Mouse (Mus musculus) midbrain, embryonic 14.5 days (tissue): Measurements from ENCODE around the gene Aes. TPM values are rescaled to one million over a fixed set of nuclear protein-coding genes. Genes with fewer than 3 reads are reported as not detected.

Source experiments
- ATAC-seq: fragments of 200-750 bp; cut with Nextera tagmentation; 2 replicates; pipeline ENCODE4 v1.8.0; 2017; ENCODE audit warnings: moderate number of reproducible peaks, moderate library complexity; ENCODE audit not compliant: low FRiP score, low TSS enrichment
- DNase-seq: peaks from one replicate; pipeline ENCODE4 v3.0.0-alpha.2; 2015
- H3K27ac ChIP-seq: fragments of 300-500 bp; sonication (generic); replicated peaks from 2 replicates; pipeline ENCODE4 v1.5.1; 2014; ENCODE audit warnings: mild to moderate bottlenecking, low read depth, low read length, moderate library complexity
- H3K27me3 ChIP-seq: fragments of 300-500 bp; sonication (generic); 2 replicates; pipeline ENCODE4 v1.6.1; 2014; ENCODE audit warnings: low read length, control low read depth, mixed read lengths; ENCODE audit not compliant: control insufficient read depth, insufficient read depth
- H3K36me3 ChIP-seq: fragments of 300-500 bp; sonication (generic); 2 replicates; pipeline ENCODE4 v1.6.1; 2014; ENCODE audit warnings: low read length, control low read depth; ENCODE audit not compliant: control insufficient read depth, insufficient read depth
- H3K4me1 ChIP-seq: fragments of 300-500 bp; sonication (generic); 2 replicates; pipeline ENCODE4 v1.6.1; 2014; ENCODE audit warnings: mild to moderate bottlenecking, antibody characterized with exemption, low read length, control low read depth; ENCODE audit not compliant: control insufficient read depth, insufficient read depth
- H3K4me2 ChIP-seq: fragments of 300-500 bp; sonication (generic); 2 replicates; pipeline ENCODE4 v1.6.1; 2014; ENCODE audit warnings: mild to moderate bottlenecking, low read length, moderate library complexity
- H3K4me3 ChIP-seq: fragments of 300-500 bp; sonication (generic); replicated peaks from 2 replicates; pipeline ENCODE4 v1.5.1; 2014; ENCODE audit warnings: low read depth, low read length
- H3K9ac ChIP-seq: fragments of 300-500 bp; sonication (generic); replicated peaks from 2 replicates; pipeline ENCODE4 v1.6.1; 2014; ENCODE audit warnings: mild to moderate bottlenecking, low read length, moderate library complexity
- H3K9me3 ChIP-seq: fragments of 300-500 bp; sonication (generic); 2 replicates; pipeline ENCODE4 v1.6.1; 2016; ENCODE audit warnings: low read length, control low read depth, mixed read lengths; ENCODE audit not compliant: control insufficient read depth
- WGBS: fragments of 180-500 bp; shearing (Covaris S2); extraction: QIAGEN DNeasy Blood & Tissue Kit; methylation state at CpG from one replicate; pipeline ENCODE4 v1.1.7; 2014; 5-methylcytosine and 5-hydroxymethylcytosine counted together
- polyA plus RNA-seq: library from polyadenylated mRNA; unstranded; fragments of >200 nt; fragmentation: Nextera tagmentation; extraction: Ambion mirVana; gene quantifications from 2 replicates; pipeline ENCODE4 v1.2.1, GENCODE M21; 2014

Gene Aes
- polyA plus RNA-seq, result 485 and 707 TPM in 2 replicates

DNA sequence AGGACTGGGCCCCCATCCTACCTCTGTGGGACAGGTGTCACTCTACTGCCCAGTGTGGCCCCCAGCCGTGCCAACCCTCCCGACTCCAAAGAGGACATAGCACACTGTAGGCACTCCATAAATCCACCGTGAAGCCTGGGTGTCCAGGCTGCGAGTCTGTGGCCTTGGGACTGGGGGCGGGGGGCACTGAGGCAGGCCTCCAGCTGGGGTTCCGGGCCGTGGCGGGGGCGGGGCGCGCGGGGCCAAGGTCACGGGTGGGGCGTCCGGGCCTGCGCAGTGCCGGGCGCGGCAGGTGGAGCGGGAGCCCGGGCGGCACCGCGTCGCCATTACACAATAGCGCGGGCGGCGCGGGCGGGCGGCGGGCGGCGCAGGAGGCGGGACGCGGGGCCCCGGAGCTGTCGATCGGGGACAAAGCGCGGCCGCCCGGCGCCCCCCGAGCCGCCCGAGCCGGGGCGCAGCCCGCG is at the start of gene Aes:
Gene Aes (plus strand): TSS at position 326 of the 464 bp plus-strand sequence.
- peak within 1 kb of the TSS; percentile 87 for H3K4me3 ChIP-seq
- H3K27me3 ChIP-seq, result no peaks in the 10 kb centered on the region
- ATAC-seq (peak; percentile 66), DNase-seq (peak; percentile 80)
- peak within 1 kb of the TSS; percentile 99 for H3K9ac ChIP-seq
- no peaks in the 10 kb centered on the region for H3K9me3 ChIP-seq
- peaks cover 26% of the 10 kb centered on the region for H3K4me1 ChIP-seq
- 0% methylated on average over 44 of the region's 53 CpGs for WGBS
- H3K27ac ChIP-seq, result peak within 1 kb of the TSS; percentile 89
- peak within 1 kb of the TSS; percentile 81 for H3K4me2 ChIP-seq
- peaks cover 17% of the 10 kb centered on the region for H3K36me3 ChIP-seq

DNA sequence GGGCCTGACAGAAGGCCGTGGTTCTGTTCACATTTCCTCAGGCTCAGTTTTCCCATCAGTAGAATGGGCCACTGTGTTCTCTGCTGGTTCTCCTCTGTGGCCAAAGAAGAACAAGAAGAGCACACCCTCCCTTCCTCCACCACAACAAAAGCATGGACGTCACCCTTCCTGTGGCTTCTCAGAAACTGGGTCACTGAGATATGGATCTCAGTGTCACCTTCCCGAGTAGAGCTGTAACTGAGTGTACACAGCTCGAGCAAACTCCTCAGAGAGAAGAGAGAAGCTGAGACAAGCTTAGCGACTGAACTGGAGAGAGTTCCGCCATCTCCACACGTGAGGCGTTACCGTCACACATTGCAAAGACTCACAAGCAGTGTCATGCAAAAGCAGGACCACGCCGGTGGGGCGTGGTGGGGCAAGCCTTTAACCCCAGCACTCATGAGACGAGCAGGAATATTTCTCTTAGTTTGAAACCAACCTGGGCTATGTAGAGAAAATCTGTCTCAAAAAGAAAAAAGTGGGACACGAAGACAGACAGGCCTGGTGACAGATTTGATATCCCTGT is 49.0 kb upstream of the Aes start:
- no peak for ATAC-seq
- no peak for DNase-seq
- no peak overlapping the region for H3K27ac ChIP-seq
- H3K4me2 ChIP-seq, result no peak overlapping the region
- 80% methylated on average over 14 of the region's 14 CpGs for WGBS
- H3K4me1 ChIP-seq, result no peaks in the 10 kb centered on the region
- H3K9me3 ChIP-seq, result no peaks in the 10 kb centered on the region
- H3K4me3 ChIP-seq, result no peak overlapping the region
- H3K9ac ChIP-seq, result no peak overlapping the region
- no peaks in the 10 kb centered on the region for H3K27me3 ChIP-seq
- H3K36me3 ChIP-seq, result no peaks in the 10 kb centered on the region

GRCm38 (mm10) chr10:81513798-81514197 is 45.5 kb upstream of the Aes start:
- Histone ChIP-seq H3K9ac (no peak overlapping the region), H3K4me1 (no peaks in the 10 kb centered on the region), H3K4me3 (no peak overlapping the region), H3K9me3 (no peaks in the 10 kb centered on the region), H3K4me2 (no peak overlapping the region), H3K36me3 (no peaks in the 10 kb centered on the region), H3K27ac (no peak overlapping the region), H3K27me3 (no peaks in the 10 kb centered on the region)
- DNase-seq, result no peak
- WGBS, result 82% methylated on average over 5 of the region's 5 CpGs
- no peak for ATAC-seq

GRCm38 (mm10) chr10:81517227-81517626 is 42.1 kb upstream of the Aes start:
- no peak for DNase-seq
- ATAC-seq, result no peak
- H3K9me3 ChIP-seq, result no peaks in the 10 kb centered on the region
- no peak overlapping the region for H3K4me2 ChIP-seq
- H3K36me3 ChIP-seq, result no peaks in the 10 kb centered on the region
- no peak overlapping the region for H3K9ac ChIP-seq
- H3K4me3 ChIP-seq, result no peak overlapping the region
- H3K27me3 ChIP-seq, result no peaks in the 10 kb centered on the region
- no peaks in the 10 kb centered on the region for H3K4me1 ChIP-seq
- no peak overlapping the region for H3K27ac ChIP-seq
- WGBS, result 84% methylated on average over 8 of the region's 8 CpGs

GRCm38 (mm10) chr10:81518546-81518945 is 40.7 kb upstream of the Aes start:
- DNase-seq (peak; percentile 79), ATAC-seq (no peak)
- H3K9me3 ChIP-seq, result no peaks in the 10 kb centered on the region
- H3K4me2 ChIP-seq, result no peak overlapping the region
- no peaks in the 10 kb centered on the region for H3K36me3 ChIP-seq
- H3K27me3 ChIP-seq, result no peaks in the 10 kb centered on the region
- no peak overlapping the region for H3K9ac ChIP-seq
- H3K27ac ChIP-seq, result no peak overlapping the region
- H3K4me3 ChIP-seq, result no peak overlapping the region
- H3K4me1 ChIP-seq, result no peaks in the 10 kb centered on the region
- WGBS, result 12% methylated on average over 4 of the region's 4 CpGs

DNA sequence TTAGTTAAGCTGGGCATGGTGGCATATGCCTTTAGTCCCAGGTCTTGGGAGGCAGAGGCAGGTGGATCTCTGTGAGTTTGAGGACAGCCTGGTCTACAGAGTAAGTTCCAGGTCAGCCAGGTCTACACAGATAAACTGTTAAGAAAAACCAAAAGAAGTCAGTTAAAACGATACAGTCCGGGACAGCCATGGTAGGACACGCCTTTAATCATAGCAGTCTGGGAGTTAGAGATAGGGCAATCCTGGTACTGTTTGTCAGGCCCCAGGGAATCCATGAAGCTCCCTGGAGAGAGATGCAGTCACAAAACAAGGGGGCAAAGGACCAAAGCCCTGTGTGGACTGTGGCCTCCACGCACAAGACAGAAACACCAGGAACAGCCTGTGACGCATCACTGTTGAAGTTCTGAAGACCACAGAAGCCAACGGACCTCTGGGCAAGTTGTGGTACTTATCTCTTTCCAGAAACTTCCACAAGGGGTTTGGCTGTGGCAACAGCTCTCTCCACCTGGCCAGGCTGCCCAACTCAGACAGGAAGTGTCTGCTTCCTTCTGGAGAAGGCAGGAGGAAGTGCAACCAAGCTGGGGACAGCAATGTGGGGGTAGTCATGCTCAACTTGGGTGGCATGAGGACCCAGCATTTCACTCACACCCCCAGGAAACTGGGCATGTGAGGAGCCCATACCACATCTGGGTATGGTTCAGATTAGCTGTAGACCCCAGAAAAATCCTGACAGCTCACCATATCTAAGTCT is 39.9 kb upstream of the Aes start:
- no peaks in the 10 kb centered on the region for H3K9me3 ChIP-seq
- no peaks in the 10 kb centered on the region for H3K36me3 ChIP-seq
- DNase-seq, result no peak
- ATAC-seq, result no peak
- WGBS, result 92% methylated on average over 6 of the region's 6 CpGs
- no peak overlapping the region for H3K4me3 ChIP-seq
- no peak overlapping the region for H3K9ac ChIP-seq
- no peak overlapping the region for H3K27ac ChIP-seq
- no peak overlapping the region for H3K4me2 ChIP-seq
- no peaks in the 10 kb centered on the region for H3K4me1 ChIP-seq
- H3K27me3 ChIP-seq, result no peaks in the 10 kb centered on the region

DNA sequence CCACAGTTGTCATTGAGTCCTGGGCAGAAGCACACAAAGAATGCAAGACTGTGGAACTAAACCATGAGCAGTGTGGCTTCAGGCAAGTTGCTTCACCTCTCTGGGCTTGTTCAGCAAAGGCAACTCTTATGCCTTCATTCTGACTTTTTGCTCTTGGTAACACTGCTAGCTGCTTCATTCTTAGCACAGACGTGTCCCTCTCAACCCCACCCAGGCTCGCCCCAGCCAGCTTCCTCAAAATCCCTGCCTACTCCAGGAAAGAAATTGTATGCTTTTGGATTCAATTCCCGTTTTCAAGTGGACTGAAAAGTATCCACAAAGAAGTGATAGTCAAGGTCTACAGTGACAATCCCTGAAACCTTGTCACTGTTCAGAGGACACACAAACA is 39.3 kb upstream of the Aes start:
- Histone ChIP-seq H3K36me3 (no peaks in the 10 kb centered on the region), H3K9me3 (no peaks in the 10 kb centered on the region), H3K27me3 (no peaks in the 10 kb centered on the region), H3K4me3 (no peak overlapping the region), H3K27ac (no peak overlapping the region), H3K4me2 (no peak overlapping the region), H3K9ac (no peak overlapping the region), H3K4me1 (no peaks in the 10 kb centered on the region)
- ATAC-seq (no peak), DNase-seq (no peak)
- WGBS, result 80% methylated on average over 3 of the region's 3 CpGs

GRCm38 (mm10) chr10:81523142-81523541 is 36.1 kb upstream of the Aes start:
- Histone ChIP-seq H3K4me2 (no peak overlapping the region), H3K4me1 (no peaks in the 10 kb centered on the region), H3K4me3 (no peak overlapping the region), H3K27ac (no peak overlapping the region), H3K9ac (no peak overlapping the region), H3K27me3 (no peaks in the 10 kb centered on the region), H3K9me3 (no peaks in the 10 kb centered on the region), H3K36me3 (0 out of 2 replicates have a peak, but pooled peaks cover 2% of the 10 kb centered on the region)
- DNase-seq (no peak), ATAC-seq (no peak)
- WGBS, result 70% methylated on average over 6 of the region's 6 CpGs

DNA sequence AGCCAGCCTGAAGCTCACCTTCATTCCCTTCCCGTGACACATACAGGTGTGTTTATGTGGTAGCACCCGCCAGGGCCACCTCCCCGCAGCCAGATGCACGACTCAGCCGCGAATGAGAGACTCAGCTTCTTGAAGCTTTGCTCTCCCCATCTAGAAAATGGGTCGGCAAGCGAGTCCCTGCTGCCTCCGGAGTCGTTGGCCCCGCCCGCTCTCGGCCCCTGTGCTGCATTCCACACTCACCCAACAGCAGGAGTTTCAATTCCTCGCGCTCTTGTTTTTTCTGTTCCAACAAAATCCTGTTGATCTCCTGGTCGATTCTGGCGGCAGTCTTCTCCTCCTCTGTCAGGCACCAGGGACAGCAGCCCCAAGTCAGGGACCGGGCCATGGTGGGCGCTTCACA is 35.7 kb upstream of the Aes start:
- Histone ChIP-seq H3K36me3 (0 out of 2 replicates have a peak, but pooled peaks cover 4% of the 10 kb centered on the region), H3K9me3 (no peaks in the 10 kb centered on the region), H3K27me3 (no peaks in the 10 kb centered on the region), H3K27ac (no peak overlapping the region), H3K4me3 (no peak overlapping the region), H3K9ac (no peak overlapping the region), H3K4me2 (no peak overlapping the region), H3K4me1 (no peaks in the 10 kb centered on the region)
- no peak for ATAC-seq
- DNase-seq, result no peak
- WGBS, result 23% methylated on average over 19 of the region's 19 CpGs
